ENCODE assay signal across 8 mouse cellular contexts in genomic region chr2:38511487-38512307, GRCm38 (mm10). TPM values are rescaled to one million over a fixed set of nuclear protein-coding genes. Genes with fewer than 3 reads are reported as not detected.
A peak's percentile ranks its signal among the peaks of the same experiment; 100 is the strongest.
DNase-seq lines count a peak whose midpoint lies in the region; ATAC-seq and TF ChIP-seq lines count a peak whose summit lies in the region.

TSS of gene Nek6 (plus strand) at chr2:38511643.

- TF ChIP-seq POLR2A in cortical plate, adult 2 months (IDR thresholded peaks at IDR 0.05; ENCODE audit: extremely low read depth, insufficient read depth, low read length) = no peak

- H3K27me3 ChIP-seq in intestine, embryonic 15.5 days (replicated peaks) = no peaks in the 10 kb centered on the region; the same call in 1 of the 2 replicates
- H3K27me3 ChIP-seq in limb, embryonic 12.5 days = no peaks in the 10 kb centered on the region
- no peaks in the 10 kb centered on the region for H3K27me3 ChIP-seq in midbrain, embryonic 13.5 days

- WGBS in intestine, embryonic 15.5 days = under 1% methylated on average over 90 of the region's 90 CpGs
- under 1% methylated on average over 73 of the region's 90 CpGs for WGBS in limb, embryonic 12.5 days
- under 1% methylated on average over 88 of the region's 90 CpGs for WGBS in midbrain, embryonic 13.5 days

- H3K4me2 ChIP-seq in intestine, embryonic 15.5 days (replicated peaks) = peak within 1 kb of the TSS; percentile 84
- H3K4me2 ChIP-seq in limb, embryonic 12.5 days = peak within 1 kb of the TSS; percentile 65
- H3K4me2 ChIP-seq in midbrain, embryonic 13.5 days (replicated peaks) = peak within 1 kb of the TSS; percentile 78

- H3K27ac ChIP-seq in cortical plate, adult 2 months (ENCODE audit: insufficient read depth, low read length) = no peak within 1 kb of the TSS
- H3K27ac ChIP-seq in intestine, embryonic 15.5 days = peak within 1 kb of the TSS; percentile 91
- peak within 1 kb of the TSS; percentile 95 for H3K27ac ChIP-seq in limb, embryonic 12.5 days
- peak within 1 kb of the TSS; percentile 79 for H3K27ac ChIP-seq in midbrain, embryonic 13.5 days

- peak within 1 kb of the TSS; percentile 82 for H3K4me3 ChIP-seq in cortical plate, adult 2 months (ENCODE audit: insufficient read depth, low read length)
- peak within 1 kb of the TSS; percentile 89 for H3K4me3 ChIP-seq in intestine, embryonic 15.5 days (replicated peaks)
- peak within 1 kb of the TSS; percentile 92 for H3K4me3 ChIP-seq in limb, embryonic 12.5 days (replicated peaks)
- H3K4me3 ChIP-seq in midbrain, embryonic 13.5 days (replicated peaks) = peak within 1 kb of the TSS; percentile 82

- no peaks in the 10 kb centered on the region for H3K9me3 ChIP-seq in intestine, embryonic 15.5 days
- H3K9me3 ChIP-seq in limb, embryonic 12.5 days = no peaks in the 10 kb centered on the region
- no peaks in the 10 kb centered on the region for H3K9me3 ChIP-seq in midbrain, embryonic 13.5 days

- H3K4me1 ChIP-seq in cortical plate, adult 2 months (ENCODE audit: control insufficient read depth, insufficient read depth, low read length) = peaks cover 4% of the 10 kb centered on the region; the same call in 1 of the 2 replicates
- peaks cover 36% of the 10 kb centered on the region for H3K4me1 ChIP-seq in intestine, embryonic 15.5 days (replicated peaks)
- H3K4me1 ChIP-seq in limb, embryonic 12.5 days (replicated peaks) = peaks cover 36% of the 10 kb centered on the region
- H3K4me1 ChIP-seq in midbrain, embryonic 13.5 days (replicated peaks) = peaks cover 52% of the 10 kb centered on the region

- peak in 1 of 2 experiments; percentile 67 for DNase-seq in layer of hippocampus, adult 18-20 months (ENCODE audit: low spot score in 2 of 2)
- no peak for DNase-seq in layer of hippocampus, adult 9-10 months (ENCODE audit: low spot score)
- DNase-seq in gastrocnemius, postnatal 25 days = peak; percentile 59
- DNase-seq in spleen, postnatal 4 days (ENCODE audit: low spot score in 2 of 2) = peak; percentile 43 to 77

- peak; percentile 85 for ATAC-seq in intestine, embryonic 15.5 days
- ATAC-seq in limb, embryonic 12.5 days (ENCODE audit: insufficient number of reproducible peaks, insufficient read depth, low FRiP score, low TSS enrichment, low read depth) = peak; percentile 64
- peak; percentile 84 for ATAC-seq in midbrain, embryonic 13.5 days

- no peak for TF ChIP-seq CTCF in cortical plate, adult 2 months (IDR thresholded peaks at IDR 0.05; ENCODE audit: extremely low read depth, insufficient read depth, low read length)

- no peaks in the 10 kb centered on the region for H3K36me3 ChIP-seq in intestine, embryonic 15.5 days
- peaks cover 10% of the 10 kb centered on the region; the same call in 1 of the 2 replicates for H3K36me3 ChIP-seq in limb, embryonic 12.5 days
- H3K36me3 ChIP-seq in midbrain, embryonic 13.5 days = no peaks in the 10 kb centered on the region

- H3K9ac ChIP-seq in intestine, embryonic 15.5 days = peak within 1 kb of the TSS; percentile 95
- peak within 1 kb of the TSS; percentile 96 for H3K9ac ChIP-seq in limb, embryonic 12.5 days (replicated peaks)
- H3K9ac ChIP-seq in midbrain, embryonic 13.5 days (replicated peaks) = peak within 1 kb of the TSS; percentile 87

RNA-seq across cellular contexts. Expression of gene Nek6, which starts in this region (rescaled TPM):
- total RNA-seq in layer of hippocampus, adult 18-20 months (2021) = 10 to 100 TPM; 42.5 to 46.0 TPM
- polyA plus RNA-seq in cortical plate, adult 2 months (2012; rRNA removed) = 30.0 and 30.2 TPM in 2 replicates
- total RNA-seq in gastrocnemius, postnatal 25 days (2021) = 1 to 10 TPM; 6.8 to 7.5 TPM
- 102 and 104 TPM in 2 replicates for polyA plus RNA-seq in intestine, embryonic 15.5 days (2015; fragmentation: Nextera tagmentation; extraction: Ambion mirVana)
- polyA plus RNA-seq in limb, embryonic 12.5 days (2016; fragmentation: Nextera tagmentation; extraction: Ambion mirVana) = 140 and 159 TPM in 2 replicates
- polyA plus RNA-seq in midbrain, embryonic 13.5 days (2015; fragmentation: Nextera tagmentation; extraction: Ambion mirVana) = 63.2 and 72.9 TPM in 2 replicates

Comparison
In these comparisons a context has a peak if more than half of its experiments do, and no peak if none do; other contexts are left out.
1. RNA of gene Nek6 (total RNA-seq): 42.5 to 46.0 TPM in layer of hippocampus, adult 18-20 months; 6.8 to 7.5 TPM in gastrocnemius, postnatal 25 days; every median in the first group is over 4 times any median in the second.
2. Peak in every context shown above with its lines, with median percentiles within 50 percentile points of each other: H3K4me3 ChIP-seq, ATAC-seq, H3K4me2 ChIP-seq and H3K9ac ChIP-seq.